Mouse (Mus musculus) myocyte (in vitro differentiated cells): ENCODE measurements around the gene Gm7879. TPM values are rescaled to one million over a fixed set of nuclear protein-coding genes. Genes with fewer than 3 reads are reported as not detected.

Source experiments
- H3K27me3 ChIP-seq: one replicate; pipeline ENCODE4 v1.6.1; 2011; ENCODE audit not compliant: control insufficient read depth, insufficient read depth, insufficient read length
- H3K36me3 ChIP-seq: one replicate; pipeline ENCODE4 v1.6.1; 2011; ENCODE audit not compliant: control insufficient read depth, insufficient read depth
- H3K4me2 ChIP-seq: one replicate; pipeline ENCODE4 v1.6.1; 2011; ENCODE audit warnings: low read depth, control low read depth
- H3K4me3 ChIP-seq: one replicate; pipeline ENCODE4 v1.5.1; 2011; ENCODE audit warnings: mild to moderate bottlenecking, control low read depth, moderate library complexity
- H3K79me2 ChIP-seq: one replicate; pipeline ENCODE4 v1.6.1; 2011; ENCODE audit not compliant: control insufficient read depth, insufficient read depth
- H3ac ChIP-seq: one replicate; pipeline ENCODE4 v1.6.1; 2011; ENCODE audit not compliant: control insufficient read depth, insufficient read length
- CEBPB ChIP-seq: IDR thresholded peaks from 2 replicates; pipeline ENCODE4 v1.6.1; 2011; ENCODE audit warnings: mild to moderate bottlenecking, moderate library complexity; ENCODE audit not compliant: poor library complexity, insufficient read depth, severe bottlenecking
- E2F4 ChIP-seq: IDR thresholded peaks from one replicate; pipeline ENCODE4 v1.6.1; 2011; ENCODE audit warnings: mild to moderate bottlenecking, control low read depth, moderate library complexity; ENCODE audit not compliant: insufficient read depth
- MAX ChIP-seq: IDR thresholded peaks from one replicate; pipeline ENCODE4 v1.6.1; 2011; ENCODE audit warnings: low read depth, mild to moderate bottlenecking, control low read depth
- MYOD1 ChIP-seq, 3 experiments: IDR thresholded peaks; one replicate each; pipeline ENCODE4 v1.6.1; 2011; ENCODE audit warnings: control low read depth in 2 of 3, low read depth in 2 of 3, mild to moderate bottlenecking in 2 of 3, moderate library complexity in 1 of 3; ENCODE audit not compliant: insufficient read length in 2 of 3, control insufficient read depth in 1 of 3
- MYOG ChIP-seq, 3 experiments: IDR thresholded peaks; one replicate each; pipeline ENCODE4 v1.6.1; 2011; ENCODE audit warnings: control low read depth in 2 of 3, low read depth in 2 of 3, mild to moderate bottlenecking in 2 of 3; ENCODE audit not compliant: insufficient read length in 2 of 3, control insufficient read depth in 1 of 3, insufficient read depth in 1 of 3
- POLR2A ChIP-seq: IDR thresholded peaks from one replicate; pipeline ENCODE4 v1.6.1; 2011; ENCODE audit warnings: low read depth, mild to moderate bottlenecking, control low read depth, moderate library complexity; ENCODE audit not compliant: insufficient read length
- POLR2AphosphoS2 ChIP-seq: IDR thresholded peaks from one replicate; pipeline ENCODE4 v1.6.1; 2011; ENCODE audit warnings: low read depth, control low read depth; ENCODE audit not compliant: insufficient read length
- REST ChIP-seq: IDR thresholded peaks from one replicate; pipeline ENCODE4 v1.6.1; 2011; ENCODE audit warnings: mild to moderate bottlenecking, control low read depth, moderate library complexity; ENCODE audit not compliant: insufficient read depth, insufficient read length
- SRF ChIP-seq: IDR thresholded peaks from one replicate; pipeline ENCODE4 v1.6.1; 2011; ENCODE audit warnings: low read depth; ENCODE audit not compliant: control insufficient read depth, insufficient read length
- TCF12 ChIP-seq: IDR thresholded peaks from one replicate; pipeline ENCODE4 v1.6.1; 2011; ENCODE audit warnings: mild to moderate bottlenecking, control low read depth; ENCODE audit not compliant: poor library complexity, insufficient read depth, severe bottlenecking
- TCF3 ChIP-seq: IDR thresholded peaks from one replicate; pipeline ENCODE4 v1.6.1; 2011; ENCODE audit warnings: low read depth, control low read depth; ENCODE audit not compliant: insufficient read length
- USF1 ChIP-seq: IDR thresholded peaks from one replicate; pipeline ENCODE4 v1.6.1; 2011; ENCODE audit warnings: low read depth, mild to moderate bottlenecking, control low read depth, moderate library complexity
- polyA plus RNA-seq: library from polyadenylated mRNA; unstranded; fragments of >200 nt; fragmentation: generic; extraction: Trizol; gene quantifications from one replicate; pipeline ENCODE4 v1.2.1, GENCODE M21; 2012; ENCODE audit warnings: missing spikeins

Gm7879 gene
- polyA plus RNA-seq, 1 experiment = 12.2 TPM

DNA sequence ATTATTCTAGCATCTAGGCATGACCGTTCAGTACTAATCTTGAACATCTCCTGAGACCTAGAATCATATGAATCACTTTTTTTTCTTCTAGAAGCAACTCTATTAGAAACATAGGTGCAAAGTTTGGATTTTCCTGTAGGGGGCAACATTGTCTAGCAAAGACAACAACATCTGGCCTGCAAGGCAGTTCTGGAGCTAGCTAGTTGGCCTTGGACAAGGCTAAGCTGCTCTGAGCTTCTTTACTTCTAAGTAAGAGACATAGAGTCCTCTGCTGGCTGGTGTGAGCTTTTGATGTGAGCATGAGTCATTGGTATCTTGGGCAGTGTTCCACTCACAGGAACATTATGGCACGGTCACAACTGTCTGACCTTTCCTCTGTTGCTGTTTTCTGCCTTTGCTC, 18.8 kb upstream of the Gm7879 start:
- H3K4me3 ChIP-seq = no peak overlapping the region
- no peaks in the 10 kb centered on the region for H3K79me2 ChIP-seq
- H3K36me3 ChIP-seq = no peaks in the 10 kb centered on the region
- H3ac ChIP-seq = no peak overlapping the region
- TF ChIP-seq TCF12 (no peak), POLR2AphosphoS2 (no peak), POLR2A (no peak), TCF3 (no peak), USF1 (no peak), CEBPB (no peak), MAX (no peak), REST (no peak), MYOG (IDR thresholded peaks at IDR 0.05; ENCODE audit: control insufficient read depth in 1 of 3, insufficient read depth in 1 of 3, insufficient read length in 2 of 3, low read depth in 2 of 3) (no peak)
- H3K4me2 ChIP-seq = no peak overlapping the region
- H3K27me3 ChIP-seq = peaks cover 13% of the 10 kb centered on the region

GRCm38 (mm10) chr5:43895931-43896330, 17.0 kb upstream of the Gm7879 start:
- Histone ChIP-seq H3K4me3 (no peak overlapping the region), H3K27me3 (peaks cover 13% of the 10 kb centered on the region), H3K79me2 (no peaks in the 10 kb centered on the region), H3K4me2 (no peak overlapping the region), H3K36me3 (no peaks in the 10 kb centered on the region), H3ac (no peak overlapping the region)
- no peak for TF ChIP-seq SRF
- TF ChIP-seq USF1 = no peak
- TF ChIP-seq MAX = no peak
- TF ChIP-seq MYOD1 (IDR thresholded peaks at IDR 0.05; ENCODE audit: control insufficient read depth in 1 of 3, insufficient read length in 2 of 3, low read depth in 2 of 3) = no peak
- TF ChIP-seq E2F4 = no peak
- TF ChIP-seq REST = no peak
- TF ChIP-seq TCF3 = no peak
- no peak for TF ChIP-seq TCF12
- no peak for TF ChIP-seq MYOG (IDR thresholded peaks at IDR 0.05; ENCODE audit: control insufficient read depth in 1 of 3, insufficient read depth in 1 of 3, insufficient read length in 2 of 3, low read depth in 2 of 3)
- no peak for TF ChIP-seq CEBPB
- no peak for TF ChIP-seq POLR2A
- TF ChIP-seq POLR2AphosphoS2 = no peak

DNA sequence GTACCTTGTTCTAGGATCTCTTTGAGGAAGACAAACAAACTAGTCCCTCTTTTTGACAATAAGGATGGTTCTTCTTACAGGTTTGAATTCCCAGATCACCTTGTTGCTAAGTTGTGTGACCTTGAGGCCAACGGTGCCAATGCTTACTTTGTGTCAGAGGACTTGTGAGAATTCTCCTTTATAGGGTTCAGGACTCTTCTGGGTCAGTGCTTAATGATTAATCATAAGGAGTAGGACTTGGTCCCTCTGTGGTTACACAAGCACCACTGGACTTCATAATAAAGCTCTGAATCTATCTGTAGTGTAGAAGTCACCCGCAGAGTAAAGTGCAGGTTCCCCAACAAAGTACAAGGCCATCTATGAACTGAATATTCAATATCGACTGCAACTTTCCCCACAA, 8.3 kb upstream of the Gm7879 start:
- Histone ChIP-seq H3K36me3 (no peaks in the 10 kb centered on the region), H3ac (no peak overlapping the region), H3K4me3 (no peak overlapping the region), H3K4me2 (no peak overlapping the region), H3K27me3 (no peaks in the 10 kb centered on the region), H3K79me2 (no peaks in the 10 kb centered on the region)
- TF ChIP-seq POLR2AphosphoS2 (no peak), MYOG (IDR thresholded peaks at IDR 0.05; ENCODE audit: control insufficient read depth in 1 of 3, insufficient read depth in 1 of 3, insufficient read length in 2 of 3, low read depth in 2 of 3) (no peak), CEBPB (no peak), REST (no peak), TCF3 (no peak), TCF12 (no peak), MYOD1 (IDR thresholded peaks at IDR 0.05; ENCODE audit: control insufficient read depth in 1 of 3, insufficient read length in 2 of 3, low read depth in 2 of 3) (no peak), E2F4 (no peak), USF1 (no peak)

- Histone ChIP-seq H3K4me3 (no peak overlapping the region), H3K4me2 (no peak overlapping the region), H3K79me2 (no peaks in the 10 kb centered on the region), H3K27me3 (no peaks in the 10 kb centered on the region), H3K36me3 (no peaks in the 10 kb centered on the region), H3ac (no peak overlapping the region)
- TF ChIP-seq E2F4 (no peak), MAX (no peak), USF1 (no peak), REST (no peak), POLR2AphosphoS2 (no peak), MYOG (IDR thresholded peaks at IDR 0.05; ENCODE audit: control insufficient read depth in 1 of 3, insufficient read depth in 1 of 3, insufficient read length in 2 of 3, low read depth in 2 of 3) (no peak), CEBPB (no peak), TCF12 (no peak), POLR2A (no peak), TCF3 (no peak), MYOD1 (IDR thresholded peaks at IDR 0.05; ENCODE audit: control insufficient read depth in 1 of 3, insufficient read length in 2 of 3, low read depth in 2 of 3) (no peak)
These were observed 3.7 kb upstream of the Gm7879 start for GRCm38 (mm10) chr5:43909213-43909612.

DNA sequence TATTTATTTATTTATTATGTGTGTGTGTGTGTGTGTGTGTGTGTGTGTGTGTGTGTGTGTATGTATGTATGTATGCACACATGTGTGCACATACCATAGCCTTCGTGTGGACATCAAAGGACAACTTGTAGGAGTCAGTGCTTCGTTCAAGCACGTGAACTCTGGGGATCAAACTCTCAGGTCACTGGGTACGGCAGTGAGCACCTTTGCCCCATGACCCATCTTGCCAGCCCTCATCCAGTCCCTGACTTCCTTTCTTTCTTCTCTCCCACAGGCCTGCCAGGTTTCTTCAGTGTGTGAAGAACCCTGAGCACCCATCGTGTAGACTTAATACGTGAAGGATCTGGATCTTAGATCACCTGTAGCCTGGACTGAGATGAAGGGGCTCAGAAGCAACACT, 2.9 kb upstream of the Gm7879 start:
- Histone ChIP-seq H3K27me3 (no peaks in the 10 kb centered on the region), H3K4me2 (no peak overlapping the region), H3K4me3 (no peak overlapping the region), H3K79me2 (no peaks in the 10 kb centered on the region), H3K36me3 (no peaks in the 10 kb centered on the region), H3ac (no peak overlapping the region)
- TF ChIP-seq SRF = no peak
- no peak for TF ChIP-seq MYOD1 (IDR thresholded peaks at IDR 0.05; ENCODE audit: control insufficient read depth in 1 of 3, insufficient read length in 2 of 3, low read depth in 2 of 3)
- TF ChIP-seq MAX = no peak
- no peak for TF ChIP-seq TCF12
- TF ChIP-seq REST = no peak
- no peak for TF ChIP-seq USF1
- no peak for TF ChIP-seq TCF3
- TF ChIP-seq POLR2A = no peak
- no peak for TF ChIP-seq MYOG (IDR thresholded peaks at IDR 0.05; ENCODE audit: control insufficient read depth in 1 of 3, insufficient read depth in 1 of 3, insufficient read length in 2 of 3, low read depth in 2 of 3)
- TF ChIP-seq E2F4 = no peak
- TF ChIP-seq CEBPB = no peak
- TF ChIP-seq POLR2AphosphoS2 = no peak
